Mouse (Mus musculus) limb, embryonic 13.5 days (tissue): ENCODE data around the gene Celf1. TPM values are rescaled to one million over a fixed set of nuclear protein-coding genes. Genes with fewer than 3 reads are reported as not detected.
A peak's percentile ranks its signal among the peaks of the same experiment; 100 is the strongest.

Source experiments
- ATAC-seq: fragments of 200-750 bp; cut with Nextera tagmentation; 2 replicates; pipeline ENCODE4 v1.8.0; 2017; ENCODE audit warnings: low read depth, moderate number of reproducible peaks, moderate TSS enrichment; ENCODE audit not compliant: low FRiP score
- H3K27ac ChIP-seq: fragments of 300-500 bp; sonication (generic); 2 replicates; pipeline ENCODE4 v1.5.1; 2015; ENCODE audit warnings: inconsistent platforms, mild to moderate bottlenecking, moderate library complexity
- H3K27me3 ChIP-seq: fragments of 300-500 bp; sonication (generic); 2 replicates; pipeline ENCODE4 v1.6.1; 2015; ENCODE audit warnings: mild to moderate bottlenecking, inconsistent platforms
- H3K36me3 ChIP-seq: fragments of 300-500 bp; sonication (generic); 2 replicates; pipeline ENCODE4 v1.6.1; 2015; ENCODE audit warnings: inconsistent platforms, mild to moderate bottlenecking, moderate library complexity
- H3K4me1 ChIP-seq: fragments of 300-500 bp; sonication (generic); 2 replicates; pipeline ENCODE4 v1.6.1; 2015; ENCODE audit warnings: inconsistent platforms
- H3K4me2 ChIP-seq: fragments of 300-500 bp; sonication (generic); replicated peaks from 2 replicates; pipeline ENCODE4 v1.6.1; 2015; ENCODE audit warnings: inconsistent platforms, mild to moderate bottlenecking, moderate library complexity
- H3K4me3 ChIP-seq: fragments of 300-500 bp; sonication (generic); 2 replicates; pipeline ENCODE4 v1.5.1; 2015; ENCODE audit warnings: moderate library complexity, mild to moderate bottlenecking, inconsistent platforms
- H3K9ac ChIP-seq: fragments of 300-500 bp; sonication (generic); 2 replicates; pipeline ENCODE4 v1.6.1; 2015; ENCODE audit warnings: mild to moderate bottlenecking, inconsistent platforms
- H3K9me3 ChIP-seq: fragments of 300-500 bp; sonication (generic); 2 replicates; pipeline ENCODE4 v1.6.1; 2016; ENCODE audit warnings: inconsistent platforms
- WGBS: fragments of 180-500 bp; shearing (Covaris S2); methylation state at CpG from one replicate; pipeline ENCODE4 v1.1.7; 2015; 5-methylcytosine and 5-hydroxymethylcytosine counted together
- polyA plus RNA-seq: library from polyadenylated mRNA; unstranded; fragments of >200 nt; fragmentation: Nextera tagmentation; extraction: Ambion mirVana; gene quantifications from 2 replicates; pipeline ENCODE4 v1.2.1, GENCODE M21; 2015

Celf1 gene
- polyA plus RNA-seq, 1 experiment from 2014 or later: 89.7 TPM

GRCm38 (mm10) chr2:91053181-91053933 lies 113.2 kb downstream of the Celf1 start:
- ATAC-seq: peak; percentile 58; the same call in 1 of the 2 replicates
- Histone ChIP-seq H3K4me3 (peak overlapping the region; percentile 89), H3K27me3 (no peaks in the 10 kb centered on the region), H3K9me3 (no peaks in the 10 kb centered on the region), H3K4me1 (peaks cover 11% of the 10 kb centered on the region), H3K27ac (peak overlapping the region; percentile 73; the same call in 1 of the 2 replicates), H3K4me2 (peak overlapping the region; percentile 98), H3K36me3 (peaks cover 42% of the 10 kb centered on the region), H3K9ac (peak overlapping the region; percentile 90)
- WGBS: 0% methylated on average over 6 of the region's 6 CpGs

GRCm38 (mm10) chr2:91053934-91054382 lies 113.8 kb downstream of the Celf1 start, which contains the start of gene Psmc3:
TSS of gene Psmc3 (plus strand) at chr2:91054009.
- Histone ChIP-seq H3K9me3 (no peaks in the 10 kb centered on the region), H3K4me3 (peak within 1 kb of the TSS; percentile 89), H3K9ac (peak within 1 kb of the TSS; percentile 90), H3K4me1 (peaks cover 11% of the 10 kb centered on the region), H3K27ac (peak within 1 kb of the TSS; percentile 79), H3K4me2 (peak within 1 kb of the TSS; percentile 98), H3K36me3 (peaks cover 48% of the 10 kb centered on the region), H3K27me3 (no peaks in the 10 kb centered on the region)
- peak; percentile 99 for ATAC-seq
- under 1% methylated on average over 40 of the region's 40 CpGs for WGBS

GRCm38 (mm10) chr2:91058435-91058834 lies 118.3 kb downstream of the Celf1 start:
- no peaks in the 10 kb centered on the region for H3K9me3 ChIP-seq

DNA sequence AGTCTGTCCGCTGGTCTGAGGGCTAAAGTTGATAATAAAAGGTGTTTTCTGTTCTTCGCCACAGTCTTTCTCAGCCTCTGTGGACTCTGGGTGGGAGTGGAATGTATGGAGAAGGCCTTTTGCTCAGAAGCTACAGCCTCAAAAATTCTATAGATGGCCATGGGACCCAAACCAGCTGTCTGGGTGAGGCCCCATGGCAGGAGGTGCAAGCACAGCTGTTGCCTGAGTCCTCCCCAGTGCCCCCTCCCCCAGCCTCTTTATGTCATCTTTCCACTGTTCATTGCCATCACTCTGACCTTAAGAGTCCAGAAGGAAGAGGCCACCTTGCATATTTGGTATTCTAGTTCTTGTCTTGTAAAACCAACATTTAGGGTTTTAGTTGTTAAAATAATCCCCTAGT lies 119.2 kb downstream of the Celf1 start:
- no peak overlapping the region for H3K27ac ChIP-seq

More at GRCm38 (mm10) chr2:91058435-91058834, 118.3 kb downstream of the Celf1 start:
- WGBS: 86% methylated on average over 5 of the region's 5 CpGs
- Histone ChIP-seq H3K4me3 (no peak overlapping the region), H3K27ac (no peak overlapping the region), H3K36me3 (peaks cover 84% of the 10 kb centered on the region), H3K4me1 (peaks cover 18% of the 10 kb centered on the region), H3K27me3 (no peaks in the 10 kb centered on the region), H3K4me2 (no peak overlapping the region), H3K9ac (no peak overlapping the region)
- no peak for ATAC-seq

DNA sequence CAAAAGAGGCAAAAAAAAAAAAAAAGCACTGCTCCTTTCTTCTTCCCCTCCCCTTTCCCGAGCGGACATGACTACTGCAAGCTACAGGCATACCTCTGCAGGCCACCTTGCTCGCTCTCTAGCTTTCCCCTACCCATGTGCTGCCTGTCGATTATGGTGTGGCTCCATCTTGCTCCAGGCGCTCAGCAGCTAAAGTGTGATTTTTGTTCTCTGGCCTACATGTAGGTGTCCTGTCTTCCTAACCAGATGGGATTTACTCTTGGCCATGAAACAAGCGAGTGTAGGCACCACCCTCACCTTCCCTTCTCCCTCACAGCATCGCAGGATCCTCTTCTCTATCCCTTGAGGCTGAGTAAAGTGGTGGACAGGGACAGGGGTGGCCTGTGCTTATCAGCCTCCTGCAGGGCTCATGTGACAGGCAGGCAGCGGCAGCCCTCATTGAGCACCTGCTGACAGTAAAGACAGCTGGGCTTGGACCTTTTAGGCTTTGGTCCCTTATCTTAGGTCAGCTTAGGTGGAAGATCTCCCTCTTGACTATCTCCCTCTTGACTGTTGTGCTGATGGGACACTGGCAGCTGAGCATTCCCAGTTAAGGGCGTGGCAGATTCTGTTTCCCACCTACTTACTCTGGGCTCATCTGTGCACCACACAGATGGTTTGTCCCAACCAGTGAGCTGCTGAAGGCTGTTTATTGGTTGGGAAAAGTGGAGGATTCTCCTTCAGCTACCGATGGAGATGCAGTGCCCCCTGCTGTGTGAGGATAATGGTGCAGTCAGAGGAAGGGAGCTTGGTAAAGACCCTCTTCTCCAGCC lies 120.6 kb downstream of the Celf1 start:
- peaks cover 100% of the 10 kb centered on the region for H3K36me3 ChIP-seq
- H3K9me3 ChIP-seq: no peaks in the 10 kb centered on the region
- H3K9ac ChIP-seq: no peak overlapping the region
- H3K4me1 ChIP-seq: peaks cover 7% of the 10 kb centered on the region; the same call in 1 of the 2 replicates
- no peak overlapping the region for H3K4me2 ChIP-seq
- H3K27ac ChIP-seq: 0 out of 2 replicates have a peak overlapping the region, but pooled peaks have one; percentile 33
- H3K4me3 ChIP-seq: no peak overlapping the region
- H3K27me3 ChIP-seq: no peaks in the 10 kb centered on the region
- WGBS: 79% methylated on average over 10 of the region's 10 CpGs
- peak; percentile 18; the same call in 1 of the 2 replicates for ATAC-seq

More for the DNA sequence above, 119.2 kb downstream of the Celf1 start:
- H3K27me3 ChIP-seq: no peaks in the 10 kb centered on the region
- H3K4me3 ChIP-seq: no peak overlapping the region
- H3K9ac ChIP-seq: no peak overlapping the region
- H3K4me1 ChIP-seq: peaks cover 18% of the 10 kb centered on the region
- no peak overlapping the region for H3K4me2 ChIP-seq
- 93% methylated on average over 2 of the region's 2 CpGs for WGBS
- H3K36me3 ChIP-seq: peaks cover 93% of the 10 kb centered on the region
- no peak for ATAC-seq
- no peaks in the 10 kb centered on the region for H3K9me3 ChIP-seq

GRCm38 (mm10) chr2:91061849-91062481 lies 121.8 kb downstream of the Celf1 start:
- peaks cover 7% of the 10 kb centered on the region; the same call in 1 of the 2 replicates for H3K4me1 ChIP-seq
- no peak overlapping the region for H3K4me2 ChIP-seq
- no peak overlapping the region for H3K9ac ChIP-seq
- 72% methylated on average over 6 of the region's 6 CpGs for WGBS
- H3K27ac ChIP-seq: no peak overlapping the region; the same call in 1 of the 2 replicates
- no peak overlapping the region for H3K4me3 ChIP-seq
- ATAC-seq: peak; percentile 54; the same call in 1 of the 2 replicates
- H3K9me3 ChIP-seq: no peaks in the 10 kb centered on the region
- H3K36me3 ChIP-seq: peaks cover 99% of the 10 kb centered on the region
- no peaks in the 10 kb centered on the region for H3K27me3 ChIP-seq

- no peaks in the 10 kb centered on the region for H3K27me3 ChIP-seq
- H3K4me3 ChIP-seq: no peak overlapping the region
- H3K4me2 ChIP-seq: no peak overlapping the region
- no peak overlapping the region for H3K27ac ChIP-seq
- no peak overlapping the region for H3K9ac ChIP-seq
- WGBS: 88% methylated on average over 16 of the region's 16 CpGs
- no peaks in the 10 kb centered on the region for H3K9me3 ChIP-seq
- peaks cover 94% of the 10 kb centered on the region for H3K36me3 ChIP-seq
- no peak for ATAC-seq
- H3K4me1 ChIP-seq: peaks cover 7% of the 10 kb centered on the region; the same call in 1 of the 2 replicates
Measured at GRCm38 (mm10) chr2:91062779-91063606, 122.8 kb downstream of the Celf1 start.

GRCm38 (mm10) chr2:91064211-91064610 lies 124.0 kb downstream of the Celf1 start:
- Histone ChIP-seq H3K9me3 (no peaks in the 10 kb centered on the region), H3K9ac (no peak overlapping the region), H3K4me2 (no peak overlapping the region), H3K27ac (no peak overlapping the region), H3K36me3 (peaks cover 85% of the 10 kb centered on the region), H3K4me3 (no peak overlapping the region), H3K27me3 (no peaks in the 10 kb centered on the region), H3K4me1 (peaks cover 19% of the 10 kb centered on the region)
- 88% methylated on average over 6 of the region's 6 CpGs for WGBS
- ATAC-seq: no peak

- Histone ChIP-seq H3K36me3 (peaks cover 72% of the 10 kb centered on the region), H3K4me1 (peaks cover 21% of the 10 kb centered on the region), H3K4me3 (no peak overlapping the region), H3K9ac (no peak overlapping the region), H3K4me2 (no peak overlapping the region), H3K9me3 (no peaks in the 10 kb centered on the region), H3K27me3 (no peaks in the 10 kb centered on the region), H3K27ac (no peak overlapping the region)
- 58% methylated on average over 3 of the region's 3 CpGs for WGBS
- no peak for ATAC-seq
Measured at GRCm38 (mm10) chr2:91065544-91065943, 125.4 kb downstream of the Celf1 start.

GRCm38 (mm10) chr2:91066455-91066854 lies 126.3 kb downstream of the Celf1 start:
- WGBS: 74% methylated on average over 3 of the region's 3 CpGs
- Histone ChIP-seq H3K9ac (no peak overlapping the region), H3K36me3 (peaks cover 63% of the 10 kb centered on the region), H3K4me2 (no peak overlapping the region), H3K4me1 (peaks cover 26% of the 10 kb centered on the region), H3K4me3 (no peak overlapping the region), H3K27ac (no peak overlapping the region), H3K27me3 (no peaks in the 10 kb centered on the region), H3K9me3 (no peaks in the 10 kb centered on the region)
- ATAC-seq: no peak
